Mouse (Mus musculus): ENCODE measurements around the gene Muc16. TPM values are rescaled to one million over a fixed set of nuclear protein-coding genes. Genes with fewer than 3 reads are reported as not detected.

Muc16 gene
- 0.09 TPM in 1 of 2 replicates, not detected in the other for polyA plus RNA-seq (2015; fragmentation: Nextera tagmentation; extraction: Ambion mirVana)

- no peak for ATAC-seq
- no peaks in the 10 kb centered on the region for H3K27me3 ChIP-seq (replicated peaks; ENCODE audit: control insufficient read depth, insufficient read depth, low read length)
- no peaks in the 10 kb centered on the region for H3K9me3 ChIP-seq (ENCODE audit: control insufficient read depth, low read length)
- H3K36me3 ChIP-seq (ENCODE audit: control insufficient read depth, insufficient read depth, low read length) = no peaks in the 10 kb centered on the region
- 83% methylated on average over 4 of the region's 4 CpGs for WGBS
- no peaks in the 10 kb centered on the region for H3K4me1 ChIP-seq (ENCODE audit: control insufficient read depth, insufficient read depth, low read depth, low read length)
- no peak within 1 kb of the TSS for H3K4me3 ChIP-seq (ENCODE audit: low read length)
- no peak within 1 kb of the TSS for H3K9ac ChIP-seq (ENCODE audit: low read depth, low read length)
- no peak within 1 kb of the TSS for H3K4me2 ChIP-seq (ENCODE audit: low read length)
- no peak within 1 kb of the TSS for H3K27ac ChIP-seq (ENCODE audit: low read depth, low read length)
Observed at GRCm38 (mm10) chr9:18674480-18675154, at the start of gene Muc16. TSS of gene Muc16 (minus strand) at chr9:18674530.

- no peak overlapping the region for H3K27ac ChIP-seq (ENCODE audit: low read depth, low read length)
- H3K9ac ChIP-seq (ENCODE audit: low read depth, low read length) = no peak overlapping the region
- 22% methylated on average over 4 of the region's 4 CpGs for WGBS
- no peak overlapping the region for H3K4me3 ChIP-seq (ENCODE audit: low read length)
- no peak for ATAC-seq
- no peaks in the 10 kb centered on the region for H3K9me3 ChIP-seq (ENCODE audit: control insufficient read depth, low read length)
- no peak overlapping the region for H3K4me2 ChIP-seq (ENCODE audit: low read length)
- no peaks in the 10 kb centered on the region for H3K4me1 ChIP-seq (ENCODE audit: control insufficient read depth, insufficient read depth, low read depth, low read length)
- no peaks in the 10 kb centered on the region for H3K27me3 ChIP-seq (replicated peaks; ENCODE audit: control insufficient read depth, insufficient read depth, low read length)
- H3K36me3 ChIP-seq (ENCODE audit: control insufficient read depth, insufficient read depth, low read length) = no peaks in the 10 kb centered on the region
Observed at GRCm38 (mm10) chr9:18722712-18723099, 48.4 kb upstream of the Muc16 start.

- no peak overlapping the region for H3K4me3 ChIP-seq (ENCODE audit: low read length)
- peak; percentile 69; the same call in 1 of the 2 replicates for ATAC-seq
- 15% methylated on average over 6 of the region's 6 CpGs for WGBS
- no peak overlapping the region for H3K27ac ChIP-seq (ENCODE audit: low read depth, low read length)
- no peaks in the 10 kb centered on the region for H3K27me3 ChIP-seq (replicated peaks; ENCODE audit: control insufficient read depth, insufficient read depth, low read length)
- no peak overlapping the region for H3K4me2 ChIP-seq (ENCODE audit: low read length)
- H3K4me1 ChIP-seq (ENCODE audit: control insufficient read depth, insufficient read depth, low read depth, low read length) = no peaks in the 10 kb centered on the region
- H3K36me3 ChIP-seq (ENCODE audit: control insufficient read depth, insufficient read depth, low read length) = no peaks in the 10 kb centered on the region
- no peak overlapping the region for H3K9ac ChIP-seq (ENCODE audit: low read depth, low read length)
- H3K9me3 ChIP-seq (ENCODE audit: control insufficient read depth, low read length) = no peaks in the 10 kb centered on the region
Observed at GRCm38 (mm10) chr9:18721931-18722711, 47.8 kb upstream of the Muc16 start.

- Histone ChIP-seq H3K4me2 (ENCODE audit: low read length) (no peak overlapping the region), H3K4me1 (ENCODE audit: control insufficient read depth, insufficient read depth, low read depth, low read length) (no peaks in the 10 kb centered on the region), H3K9me3 (ENCODE audit: control insufficient read depth, low read length) (no peaks in the 10 kb centered on the region), H3K9ac (ENCODE audit: low read depth, low read length) (no peak overlapping the region), H3K36me3 (ENCODE audit: control insufficient read depth, insufficient read depth, low read length) (no peaks in the 10 kb centered on the region), H3K4me3 (ENCODE audit: low read length) (no peak overlapping the region), H3K27ac (ENCODE audit: low read depth, low read length) (no peak overlapping the region), H3K27me3 (replicated peaks; ENCODE audit: control insufficient read depth, insufficient read depth, low read length) (no peaks in the 10 kb centered on the region)
- 33% methylated on average over 2 of the region's 2 CpGs for WGBS
- ATAC-seq = no peak
Observed at GRCm38 (mm10) chr9:18721011-18721410, 46.7 kb upstream of the Muc16 start.

- H3K36me3 ChIP-seq (ENCODE audit: control insufficient read depth, insufficient read depth, low read length) = no peaks in the 10 kb centered on the region
- H3K9me3 ChIP-seq (ENCODE audit: control insufficient read depth, low read length) = no peaks in the 10 kb centered on the region
- no peak overlapping the region for H3K4me2 ChIP-seq (ENCODE audit: low read length)
- no peak for ATAC-seq
- H3K4me3 ChIP-seq (ENCODE audit: low read length) = no peak overlapping the region
- H3K27ac ChIP-seq (ENCODE audit: low read depth, low read length) = no peak overlapping the region
- H3K4me1 ChIP-seq (ENCODE audit: control insufficient read depth, insufficient read depth, low read depth, low read length) = no peaks in the 10 kb centered on the region
- no peak overlapping the region for H3K9ac ChIP-seq (ENCODE audit: low read depth, low read length)
- no peaks in the 10 kb centered on the region for H3K27me3 ChIP-seq (replicated peaks; ENCODE audit: control insufficient read depth, insufficient read depth, low read length)
Observed at GRCm38 (mm10) chr9:18705628-18706027, 31.3 kb upstream of the Muc16 start.

GRCm38 (mm10) chr9:18598366-18598765, 76.0 kb downstream of the Muc16 start:
- H3K36me3 ChIP-seq (ENCODE audit: control insufficient read depth, insufficient read depth, low read length) = no peaks in the 10 kb centered on the region
- no peak overlapping the region for H3K4me3 ChIP-seq (ENCODE audit: low read length)
- H3K9ac ChIP-seq (ENCODE audit: low read depth, low read length) = no peak overlapping the region
- H3K4me1 ChIP-seq (ENCODE audit: control insufficient read depth, insufficient read depth, low read depth, low read length) = no peaks in the 10 kb centered on the region
- H3K27ac ChIP-seq (ENCODE audit: low read depth, low read length) = no peak overlapping the region
- no peak overlapping the region for H3K4me2 ChIP-seq (ENCODE audit: low read length)
- no peak for ATAC-seq
- 45% methylated on average over 2 of the region's 2 CpGs for WGBS
- no peaks in the 10 kb centered on the region for H3K27me3 ChIP-seq (replicated peaks; ENCODE audit: control insufficient read depth, insufficient read depth, low read length)
- no peaks in the 10 kb centered on the region for H3K9me3 ChIP-seq (ENCODE audit: control insufficient read depth, low read length)

GRCm38 (mm10) chr9:18508098-18508497, 166.2 kb downstream of the Muc16 start:
- Histone ChIP-seq H3K36me3 (ENCODE audit: control insufficient read depth, insufficient read depth, low read length) (no peaks in the 10 kb centered on the region), H3K27ac (ENCODE audit: low read depth, low read length) (no peak overlapping the region), H3K9ac (ENCODE audit: low read depth, low read length) (no peak overlapping the region), H3K4me3 (ENCODE audit: low read length) (no peak overlapping the region), H3K4me1 (ENCODE audit: control insufficient read depth, insufficient read depth, low read depth, low read length) (no peaks in the 10 kb centered on the region), H3K4me2 (ENCODE audit: low read length) (no peak overlapping the region), H3K27me3 (replicated peaks; ENCODE audit: control insufficient read depth, insufficient read depth, low read length) (no peaks in the 10 kb centered on the region), H3K9me3 (ENCODE audit: control insufficient read depth, low read length) (no peaks in the 10 kb centered on the region)
- ATAC-seq = peak; percentile 87
- WGBS = 64% methylated on average over 2 of the region's 2 CpGs

GRCm38 (mm10) chr9:18478168-18478567, 196.2 kb downstream of the Muc16 start, which contains the start of the genes Zfp558 and Mbd3l1:
TSS of gene Zfp558 (minus strand) at chr9:18478268.
TSS of gene Mbd3l1 (plus strand) at chr9:18478359.
- WGBS = 78% methylated on average over 3 of the region's 3 CpGs
- Histone ChIP-seq H3K4me3 (ENCODE audit: low read length) (no peak within 1 kb of the TSS), H3K27me3 (replicated peaks; ENCODE audit: control insufficient read depth, insufficient read depth, low read length) (no peaks in the 10 kb centered on the region), H3K4me2 (ENCODE audit: low read length) (no peak within 1 kb of the TSS), H3K27ac (ENCODE audit: low read depth, low read length) (no peak within 1 kb of the TSS), H3K4me1 (ENCODE audit: control insufficient read depth, insufficient read depth, low read depth, low read length) (no peaks in the 10 kb centered on the region), H3K9me3 (ENCODE audit: control insufficient read depth, low read length) (no peaks in the 10 kb centered on the region), H3K9ac (ENCODE audit: low read depth, low read length) (no peak within 1 kb of the TSS), H3K36me3 (ENCODE audit: control insufficient read depth, insufficient read depth, low read length) (no peaks in the 10 kb centered on the region)
- no peak for ATAC-seq

- H3K4me1 ChIP-seq (ENCODE audit: control insufficient read depth, insufficient read depth, low read depth, low read length) = no peaks in the 10 kb centered on the region; the same call in 1 of the 2 replicates
- peaks cover 3% of the 10 kb centered on the region; the same call in 1 of the 2 replicates for H3K36me3 ChIP-seq (ENCODE audit: control insufficient read depth, insufficient read depth, low read length)
- H3K9ac ChIP-seq (ENCODE audit: low read depth, low read length) = peak overlapping the region; percentile 73
- peak overlapping the region; percentile 81 for H3K4me2 ChIP-seq (ENCODE audit: low read length)
- WGBS = 4% methylated on average over 39 of the region's 39 CpGs
- peak overlapping the region; percentile 83 for H3K27ac ChIP-seq (ENCODE audit: low read depth, low read length)
- peak overlapping the region; percentile 59 for H3K4me3 ChIP-seq (ENCODE audit: low read length)
- peak; percentile 99 for ATAC-seq
- no peaks in the 10 kb centered on the region for H3K27me3 ChIP-seq (replicated peaks; ENCODE audit: control insufficient read depth, insufficient read depth, low read length)
- no peaks in the 10 kb centered on the region for H3K9me3 ChIP-seq (ENCODE audit: control insufficient read depth, low read length)
Observed at GRCm38 (mm10) chr9:18473324-18474128, 200.8 kb downstream of the Muc16 start.

All from hindbrain, embryonic 16.5 days (tissue).